Mouse (Mus musculus) ZHBTc4 (cell line): ENCODE results near the gene Edaradd.
"Not testable (repeated sequence)": the region's sequence is repeated elsewhere in the genome, so short reads cannot be mapped to it uniquely, and the experiment has no call there.

ENCODE experiments used
- DNase-seq: peaks from one replicate; pipeline ENCODE4 v3.0.0-alpha.2; 2011; ENCODE audit warnings: low read depth, low spot score

Gene Edaradd

DNA sequence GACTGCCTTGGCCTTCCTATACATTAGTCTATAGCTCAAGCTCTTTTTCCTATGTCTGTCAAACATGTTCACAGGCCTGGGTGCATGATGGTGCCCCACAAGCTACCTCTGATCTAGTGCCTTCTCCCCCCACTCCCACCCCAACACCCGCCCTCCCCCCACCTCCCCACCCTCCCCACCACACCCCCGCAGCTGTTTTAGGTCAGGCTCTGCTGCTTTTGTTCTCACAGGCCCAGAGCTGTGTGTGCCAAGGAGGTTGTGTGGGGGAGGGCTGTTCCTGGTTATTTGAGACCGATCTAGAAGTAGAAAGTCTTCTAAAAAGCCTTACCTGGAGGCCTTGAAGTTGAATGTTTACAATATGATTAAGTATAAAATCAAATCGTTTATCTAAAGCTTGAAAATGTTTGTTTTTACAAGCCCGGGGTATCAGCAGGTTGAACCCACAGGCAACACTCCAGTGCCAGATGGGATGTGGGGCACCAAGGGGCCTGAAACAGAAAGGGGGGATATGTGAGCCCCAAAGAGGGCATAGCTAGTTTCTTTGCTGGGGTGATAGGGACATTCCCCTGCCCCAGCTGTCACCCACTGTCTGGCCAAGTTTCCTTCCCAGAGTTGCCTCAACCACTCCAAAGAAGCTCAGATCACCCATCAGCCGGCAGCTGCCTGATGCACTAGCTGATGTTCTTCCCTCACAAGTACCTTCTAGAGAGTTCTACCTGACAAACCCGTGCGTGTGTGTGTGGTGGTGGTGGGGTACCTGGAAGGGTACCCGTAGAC, 8.9 kb downstream of the Edaradd start:
- DNase-seq, result no peak

DNA sequence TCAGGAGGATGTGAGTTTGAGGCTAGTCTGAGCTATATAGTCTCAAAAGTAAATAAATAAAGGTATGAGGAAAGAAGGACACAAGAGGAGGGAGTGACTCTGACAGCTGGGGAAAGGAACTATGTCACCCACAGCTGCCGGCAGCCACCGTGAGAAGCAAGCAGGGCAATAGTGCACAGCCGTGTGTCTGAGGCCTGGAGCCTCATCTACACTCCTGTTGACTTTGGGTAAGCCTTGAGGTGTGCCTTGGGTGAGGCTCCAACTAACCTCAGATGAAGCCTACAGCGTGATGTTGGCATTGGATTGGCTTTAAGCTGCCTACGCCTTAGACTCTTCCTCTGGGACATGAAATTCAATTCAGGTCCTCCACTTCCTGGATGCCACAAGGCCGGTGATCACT, 10.2 kb downstream of the Edaradd start:
- no peak for DNase-seq

DNA sequence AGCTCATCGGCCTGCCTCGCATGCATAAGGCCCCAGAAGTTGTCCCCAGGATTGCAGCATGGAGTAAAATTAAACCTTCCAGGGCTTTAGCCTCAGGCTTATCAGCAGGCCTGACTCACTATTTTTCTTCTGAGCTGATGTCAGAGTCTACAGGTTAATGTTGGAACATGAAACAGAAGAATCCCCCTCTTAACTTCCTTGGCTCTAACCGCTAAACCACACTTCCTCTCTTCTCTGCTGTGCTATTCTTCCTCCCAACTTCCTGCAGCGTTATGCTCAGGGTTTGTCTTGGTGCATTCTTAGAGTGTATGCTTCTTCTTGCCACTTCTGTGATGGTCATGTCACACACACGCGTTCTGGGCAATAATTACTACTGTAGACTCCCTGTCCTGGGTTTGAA, 12.8 kb downstream of the Edaradd start:
- DNase-seq, result no peak

DNA sequence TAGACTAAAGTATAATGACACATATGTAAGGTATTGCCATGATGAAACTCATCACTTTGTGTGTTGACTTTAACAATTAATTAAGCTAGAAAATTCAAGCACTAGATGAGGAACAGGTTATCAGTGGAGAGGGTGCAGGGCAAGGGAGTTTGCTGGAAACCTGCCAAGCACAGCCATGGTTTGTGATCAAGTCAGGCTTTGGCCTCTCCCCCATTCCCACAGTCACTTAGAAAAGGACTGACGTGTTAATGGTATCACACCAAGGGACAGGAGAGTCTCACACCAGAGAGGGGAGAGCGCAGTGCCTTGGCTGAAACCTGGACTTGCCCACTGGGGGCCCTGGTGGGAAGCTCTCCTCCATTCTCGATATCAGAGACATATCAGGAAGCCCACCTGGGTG, 14.9 kb downstream of the Edaradd start:
- no peak for DNase-seq

DNA sequence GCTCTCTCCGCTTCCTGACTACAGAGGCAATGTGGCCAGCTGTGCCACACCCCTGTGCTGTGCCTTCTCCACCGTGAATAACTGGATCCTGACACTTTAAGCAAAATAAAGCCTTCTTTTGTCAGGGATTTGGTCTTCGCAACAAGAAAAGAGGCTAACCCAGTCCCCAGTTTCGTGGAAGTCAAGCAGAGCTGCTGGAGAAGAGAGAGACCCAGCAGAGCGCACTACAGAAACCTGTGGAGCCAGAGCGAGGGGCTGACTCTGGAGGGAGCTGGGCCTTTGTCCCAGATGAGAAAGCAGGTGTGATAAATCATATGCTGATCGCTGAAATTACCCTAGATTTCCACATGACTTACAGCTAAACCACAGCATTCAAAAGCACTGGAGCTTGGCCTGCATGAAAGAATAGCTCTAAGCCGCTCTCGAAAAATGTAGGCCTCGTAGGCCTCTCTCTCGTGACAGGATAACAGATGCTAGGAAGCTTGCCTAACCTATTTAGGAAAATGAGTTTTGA, 16.9 kb downstream of the Edaradd start:
- peak; percentile 46 for DNase-seq

DNA sequence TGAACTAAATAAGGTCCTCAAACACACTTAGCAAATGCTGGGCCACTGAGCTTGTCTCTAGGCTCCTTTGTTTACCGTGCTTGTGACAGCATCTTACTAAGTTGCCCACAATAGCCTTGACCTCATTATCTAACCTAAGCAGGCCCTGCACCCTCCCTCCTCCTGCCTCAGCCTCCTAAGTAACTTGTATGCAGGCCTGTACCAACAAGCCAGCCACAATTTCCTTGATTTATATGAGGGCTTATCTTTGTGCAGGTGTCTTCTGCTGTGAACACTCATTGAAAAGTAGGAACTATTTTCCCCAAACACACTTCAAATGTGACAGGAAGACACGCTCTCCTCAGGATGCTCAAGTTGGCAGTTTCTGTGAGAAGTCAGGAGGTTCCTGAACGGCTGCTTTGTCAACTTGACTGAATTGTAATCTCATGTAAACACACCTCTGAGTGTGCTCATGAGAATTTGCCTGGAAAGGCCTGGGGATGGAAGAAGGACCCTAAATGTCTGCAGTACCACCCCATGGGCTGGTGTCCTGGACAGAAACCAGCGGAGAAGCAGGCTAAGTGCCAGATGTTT, 17.5 kb downstream of the Edaradd start:
- DNase-seq, result no peak

DNA sequence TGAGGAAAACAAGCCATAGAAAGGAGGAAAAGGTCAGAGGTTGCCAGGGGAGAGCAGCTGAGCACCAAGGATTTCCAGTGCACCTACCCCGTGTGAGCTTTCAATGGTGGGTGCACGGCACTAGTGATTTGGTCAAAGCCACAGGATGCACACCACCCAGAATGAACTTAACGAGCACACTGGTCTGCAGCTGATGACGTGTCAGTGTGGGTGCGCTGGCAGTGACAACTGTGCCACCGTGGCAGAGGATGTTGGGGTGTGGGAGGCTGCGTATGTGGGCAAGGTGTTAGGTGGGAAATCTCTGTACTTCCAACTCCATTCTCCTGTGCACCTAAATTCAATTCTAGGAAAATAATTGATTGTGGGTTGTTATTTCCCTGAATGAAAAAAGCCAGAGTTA, 21.1 kb downstream of the Edaradd start:
- no peak for DNase-seq

DNA sequence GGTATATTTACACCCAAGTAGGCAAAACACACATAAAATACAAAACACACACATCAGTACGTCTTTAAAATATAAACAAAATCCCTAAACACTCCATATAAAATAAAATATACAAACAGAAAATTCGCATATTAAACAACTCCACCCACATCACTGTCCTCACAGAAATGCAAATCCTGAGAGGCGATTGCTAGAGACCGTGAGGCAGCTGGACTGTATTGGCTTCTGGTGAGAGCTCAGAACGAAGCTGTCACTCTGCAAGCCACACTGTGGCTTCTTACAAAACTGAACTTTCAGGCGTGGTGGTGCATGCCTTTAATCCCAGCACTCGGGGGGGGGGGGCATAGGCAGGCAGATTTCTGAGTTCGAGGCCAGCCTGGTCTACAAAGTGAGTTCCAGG, 22.4 kb downstream of the Edaradd start:
- DNase-seq, result no peak

DNA sequence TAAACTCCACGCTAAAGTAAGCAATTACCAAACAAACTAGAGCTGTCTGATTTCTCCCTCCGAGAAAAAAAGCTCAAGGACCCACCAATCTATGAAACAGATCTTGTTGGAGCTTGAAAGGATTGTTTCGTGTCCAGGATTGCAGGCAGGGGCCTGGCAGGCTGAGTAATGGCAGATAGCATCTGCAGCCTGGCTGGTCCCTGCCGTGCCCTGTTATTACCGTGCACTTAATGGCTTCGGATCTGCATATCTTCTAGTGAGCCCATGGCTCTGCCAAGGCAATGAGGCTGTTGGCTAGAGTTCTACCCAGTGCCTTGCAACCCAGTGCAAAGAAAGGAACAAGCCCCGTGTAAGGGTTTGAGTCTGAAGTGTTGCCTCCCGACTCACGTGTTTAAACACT, 25.5 kb downstream of the Edaradd start:
- DNase-seq, result no peak

DNA sequence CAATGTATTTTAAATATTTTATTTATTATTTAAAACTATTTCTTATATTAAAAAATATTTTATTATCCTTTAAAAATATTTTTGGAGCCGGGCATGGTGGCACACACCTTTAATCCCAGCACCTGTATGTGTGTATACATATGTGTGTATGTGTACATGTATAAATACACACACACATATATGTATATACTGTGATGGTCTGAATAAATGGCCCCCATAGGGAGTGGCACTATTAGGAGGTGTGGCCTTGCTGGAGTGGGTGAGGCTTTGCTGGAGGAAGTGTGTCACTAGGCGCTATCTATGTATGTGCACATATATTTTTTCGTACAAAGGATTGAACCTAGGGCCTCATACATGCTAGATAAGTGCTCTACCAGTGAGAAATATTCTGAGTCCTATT, 27.7 kb downstream of the Edaradd start:
- no peak for DNase-seq

DNA sequence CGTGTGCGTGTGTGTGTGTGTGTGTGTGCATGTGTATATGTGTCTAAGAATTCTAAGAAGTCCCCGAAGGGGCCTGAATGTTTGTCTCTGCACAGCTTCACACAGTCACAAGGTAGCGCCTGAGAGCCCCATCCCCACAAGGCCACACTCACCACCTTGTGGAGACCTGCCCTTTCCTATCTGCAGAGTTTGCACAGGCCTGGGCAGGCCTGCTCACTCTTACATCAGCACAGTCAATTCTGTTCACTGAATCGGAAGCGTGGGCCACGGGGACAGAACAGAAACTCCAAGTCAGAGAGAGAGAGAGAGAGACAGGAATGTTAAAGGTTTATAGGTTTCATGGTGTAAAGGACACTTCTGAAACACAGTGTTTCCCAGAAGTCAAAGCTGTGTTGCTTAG, 34.6 kb downstream of the Edaradd start:
- DNase-seq, result no peak

DNA sequence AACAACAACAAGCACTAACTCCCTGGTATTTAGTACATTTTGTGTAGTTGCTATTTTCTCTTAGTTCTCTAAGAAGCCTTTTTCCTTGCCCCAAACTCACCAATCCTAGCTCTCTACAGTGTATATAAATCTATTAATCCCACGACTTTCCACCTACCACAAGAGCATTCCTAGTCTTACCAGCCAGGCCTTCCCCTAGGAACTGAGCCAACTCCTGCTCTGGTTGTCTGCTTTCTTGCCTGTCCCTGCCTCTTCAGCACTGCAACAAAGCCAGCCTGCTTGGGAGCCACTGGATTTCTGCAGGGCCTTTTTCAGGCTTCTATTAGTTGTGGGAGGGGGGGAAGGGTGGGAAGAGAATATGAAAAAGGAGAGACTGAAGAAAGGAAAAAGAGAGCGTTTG, 35.0 kb downstream of the Edaradd start:
- DNase-seq, result no peak

DNA sequence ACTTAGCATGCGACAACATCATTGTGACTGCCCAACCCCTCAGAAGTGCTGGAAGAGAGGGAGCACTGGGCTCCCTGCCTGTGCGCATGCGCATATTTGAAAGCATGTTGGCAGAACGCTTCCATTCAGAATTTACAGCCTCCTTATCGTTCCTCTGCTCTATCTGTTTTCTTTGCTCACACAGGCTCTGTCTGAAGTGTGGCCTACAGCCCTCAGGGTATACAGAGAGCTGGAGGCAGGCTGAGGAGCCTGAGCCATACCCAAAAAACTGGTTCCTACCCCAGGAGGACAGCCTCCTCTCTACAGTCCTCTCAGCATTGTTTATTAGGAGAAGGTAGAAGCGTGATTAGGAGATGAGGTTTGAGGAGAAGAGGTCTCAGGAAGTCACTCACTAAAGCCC, 40.4 kb downstream of the Edaradd start:
- peak; percentile 54 for DNase-seq

DNA sequence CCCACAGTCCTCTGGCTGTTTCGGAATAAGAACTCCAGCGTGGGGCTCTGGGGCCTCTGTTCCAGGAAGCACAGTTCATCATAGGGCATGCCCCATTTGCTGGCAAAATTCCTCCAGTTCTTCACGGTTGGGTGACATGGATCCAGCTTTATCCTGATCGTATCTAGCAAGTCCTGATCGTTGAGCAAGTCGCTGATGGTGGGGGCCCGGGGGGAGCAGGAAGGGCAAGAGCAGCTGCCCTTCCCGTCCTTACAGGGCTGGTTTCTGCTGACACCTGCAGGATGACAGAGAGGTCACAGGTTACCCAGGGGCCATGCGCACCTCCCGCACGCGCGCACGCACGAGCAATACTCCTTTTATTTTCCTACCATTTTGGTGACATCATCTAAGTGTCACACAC, 41.9 kb downstream of the Edaradd start:
- peak; percentile 53 for DNase-seq

DNA sequence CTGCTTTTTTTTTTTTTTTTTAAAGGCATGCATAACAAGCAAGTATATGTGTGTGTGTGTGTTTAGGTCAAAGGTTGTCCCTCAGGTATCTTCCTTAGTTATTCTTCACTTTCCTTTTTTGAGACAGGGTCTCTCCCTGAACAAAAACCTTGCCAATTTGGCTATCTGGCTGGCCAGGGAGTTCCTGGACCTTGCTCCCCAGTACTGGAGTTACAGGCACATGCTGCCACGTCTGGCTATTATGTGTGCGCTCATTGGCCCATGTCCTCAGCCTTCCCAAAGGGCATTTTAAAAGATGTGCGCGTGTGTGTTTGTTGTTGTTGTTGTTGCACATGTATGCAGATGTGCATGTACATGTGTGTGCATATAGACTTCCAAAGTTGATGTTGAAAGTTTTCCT, 43.4 kb downstream of the Edaradd start:
- no peak for DNase-seq

DNA sequence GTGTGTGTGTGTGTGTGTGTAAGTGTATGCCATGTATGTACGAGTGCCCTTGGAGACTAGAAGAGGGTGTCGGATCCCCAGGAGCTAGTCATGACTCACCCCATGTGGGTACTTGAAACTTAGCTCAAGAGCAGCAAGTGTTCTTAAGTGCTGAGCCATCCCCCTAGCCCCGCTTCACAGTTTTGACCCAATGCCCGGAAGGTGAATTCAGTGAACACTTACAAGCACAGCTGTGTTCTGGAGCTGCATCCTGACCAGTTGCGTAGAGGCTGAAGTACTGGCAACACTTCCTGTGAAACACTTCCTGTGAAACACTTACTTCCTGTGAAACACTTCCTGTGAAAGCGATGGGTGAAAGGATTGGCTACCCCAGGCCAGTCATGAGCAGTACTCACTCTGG, 45.0 kb downstream of the Edaradd start:
- no peak for DNase-seq

DNA sequence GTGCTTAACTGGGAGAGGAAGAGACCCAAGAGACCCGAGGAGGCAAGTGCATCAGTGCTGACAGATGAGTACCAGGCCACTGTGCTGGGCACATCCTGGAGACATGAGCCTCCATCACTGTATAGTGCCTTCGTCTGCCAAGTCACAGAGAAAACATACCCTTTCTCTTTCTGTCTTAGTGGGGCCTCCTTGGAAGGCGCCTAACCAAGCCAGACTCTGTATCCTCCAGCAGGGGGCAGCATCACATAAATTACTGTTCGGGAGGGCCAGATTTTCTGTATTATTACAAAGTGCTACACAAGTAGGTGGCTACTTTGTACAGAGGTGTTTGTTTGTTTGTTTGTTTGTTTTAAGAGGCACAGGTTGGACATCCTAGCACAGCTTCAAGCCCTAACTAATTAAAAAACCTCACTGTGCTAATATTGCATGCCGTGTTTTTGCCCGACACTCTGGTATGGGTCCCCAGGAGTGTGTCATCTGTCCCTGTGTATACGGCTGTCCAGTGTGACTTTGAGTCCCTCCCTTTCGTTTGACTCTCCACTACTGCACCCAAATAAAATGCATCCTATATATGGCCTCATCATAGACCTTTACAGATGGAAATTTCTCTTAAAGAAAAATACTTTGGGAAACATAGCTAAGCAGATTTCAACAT, 46.4 kb downstream of the Edaradd start:
- peak; percentile 77 for DNase-seq

DNA sequence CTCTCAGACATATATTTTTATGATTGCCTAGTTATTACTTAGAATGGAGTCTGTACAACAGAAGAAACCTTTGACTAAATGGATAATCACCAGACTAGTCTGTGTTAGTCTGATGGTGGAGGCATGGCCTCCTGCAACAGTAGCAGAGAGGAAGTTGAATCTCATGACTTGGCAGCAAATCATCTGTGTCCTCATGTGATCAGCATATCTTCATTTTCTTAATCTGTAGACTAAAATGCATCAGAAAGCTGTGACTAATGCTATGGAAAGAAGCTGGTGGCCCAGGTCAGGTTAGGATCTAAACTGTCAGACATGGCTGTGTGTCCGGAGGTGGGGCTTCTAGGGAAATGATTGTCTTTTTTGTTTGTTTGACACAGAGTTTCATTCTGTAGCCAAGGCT, 51.8 kb downstream of the Edaradd start:
- DNase-seq, result no peak

DNA sequence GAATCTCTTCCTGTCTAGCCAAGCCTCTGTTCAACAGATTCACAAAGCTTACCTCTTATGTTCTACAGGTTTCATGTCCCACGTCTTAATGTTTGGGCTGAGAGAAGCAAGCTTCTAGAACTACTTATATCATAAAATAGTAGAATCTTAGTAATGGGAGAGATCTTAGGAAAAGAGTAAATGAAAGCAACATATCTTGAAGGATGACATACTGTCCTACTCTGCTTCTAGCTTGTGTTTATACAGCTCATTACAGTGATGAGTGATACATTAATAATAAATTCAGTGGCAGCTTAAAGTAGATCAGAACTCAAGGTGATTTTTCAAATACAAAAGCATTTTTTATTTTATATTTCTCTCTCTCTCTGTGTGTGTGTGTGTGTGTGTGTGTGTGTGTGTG, 55.4 kb downstream of the Edaradd start, which contains the start of gene Lgals8:
Gene Lgals8 (minus strand): TSS at position 101 of the 400 bp plus-strand sequence.
- DNase-seq, result no peak

DNA sequence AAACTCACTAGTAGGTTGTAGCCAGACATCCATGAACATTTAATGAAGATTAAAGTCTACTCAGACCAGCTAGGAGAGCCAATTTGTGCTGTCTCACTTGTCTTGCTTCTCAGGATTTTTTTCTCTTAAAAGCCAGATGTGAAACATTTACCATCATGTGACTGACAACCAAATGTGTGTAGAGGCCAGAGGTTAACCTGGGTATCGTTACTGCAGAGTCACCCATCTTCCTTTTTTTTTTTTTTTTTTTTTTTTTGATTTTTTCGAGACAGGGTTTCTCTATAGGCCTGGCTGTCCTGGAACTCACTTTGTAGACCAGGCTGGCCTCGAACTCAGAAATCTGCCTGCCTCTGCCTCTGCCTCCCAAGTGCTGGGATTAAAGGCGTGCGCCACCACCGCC, 56.1 kb downstream of the Edaradd start:
- not testable (repeated sequence) for DNase-seq

DNA sequence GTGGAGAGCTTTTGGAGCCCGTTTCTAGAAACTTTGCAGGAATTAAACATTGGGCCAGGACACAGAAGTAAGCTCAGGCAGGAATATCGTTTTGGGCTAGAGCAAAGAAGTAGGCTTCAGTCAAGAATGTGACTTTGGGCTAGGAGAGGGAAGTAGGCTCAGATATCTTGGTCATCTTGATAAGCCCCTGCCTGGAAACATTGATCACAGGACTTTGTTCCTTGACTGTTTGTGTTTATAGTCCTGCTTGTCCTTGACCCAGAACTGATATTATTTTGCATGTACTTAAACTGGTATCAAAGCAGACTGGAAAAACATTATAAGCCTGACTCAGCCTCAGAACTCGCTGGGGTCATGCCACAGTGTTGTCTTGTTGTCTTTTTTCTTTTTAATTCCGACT, 57.6 kb downstream of the Edaradd start:
- DNase-seq, result no peak

DNA sequence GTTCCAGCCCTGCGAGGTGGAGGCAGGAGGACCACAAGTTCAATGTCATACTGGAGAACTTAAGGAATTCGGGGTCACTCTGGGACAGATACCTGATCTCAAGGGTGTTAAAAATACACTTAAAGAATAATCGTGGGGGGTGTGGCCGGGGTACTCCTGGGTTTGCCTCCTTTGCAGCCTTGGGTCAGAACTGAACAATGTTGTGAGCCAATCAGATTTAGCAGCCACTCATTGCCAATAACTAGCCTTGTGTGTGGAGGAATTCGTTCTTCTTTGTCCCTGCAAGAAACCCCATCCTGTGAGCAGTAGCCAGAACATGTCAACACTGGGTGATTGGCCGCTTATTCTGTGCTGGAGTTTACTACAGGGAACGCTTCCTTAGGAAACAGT, 58.5 kb downstream of the Edaradd start:
- no peak for DNase-seq
